Mouse (Mus musculus): ENCODE data around the gene Itih5. TPM values are rescaled to one million over a fixed set of nuclear protein-coding genes. Genes with fewer than 3 reads are reported as not detected.

The Itih5 gene
- polyA plus RNA-seq, 1 experiment from 2014 or later: 7.2 TPM

DNA sequence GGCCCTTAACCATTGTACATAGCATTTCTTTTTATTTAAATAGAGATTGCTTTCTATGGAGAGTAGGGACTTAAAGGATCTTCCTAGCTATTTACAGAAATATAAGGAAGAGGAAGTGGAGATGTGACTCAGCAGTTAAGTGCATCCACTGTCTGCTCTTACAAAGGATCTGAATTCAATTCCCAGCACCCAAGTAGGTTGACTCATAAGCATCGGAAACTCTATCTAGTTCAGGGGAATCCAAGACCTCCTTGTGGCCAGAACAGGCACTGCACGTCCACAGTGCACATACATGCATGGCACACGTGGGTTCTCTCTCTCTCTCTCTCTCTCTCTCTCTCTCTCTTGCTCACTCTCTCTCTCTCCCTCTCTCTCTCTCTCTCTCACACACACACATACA is 41.8 kb downstream of the Itih5 start:
- Histone ChIP-seq H3K9me3 (no peaks in the 10 kb centered on the region), H3K36me3 (no peaks in the 10 kb centered on the region), H3K27me3 (no peaks in the 10 kb centered on the region), H3K27ac (no peak overlapping the region), H3K4me2 (no peak overlapping the region), H3K4me1 (replicated peaks) (no peaks in the 10 kb centered on the region), H3K4me3 (no peak overlapping the region), H3K9ac (no peak overlapping the region)
- WGBS: 84% methylated on average over 3 of the region's 3 CpGs
- no peak for ATAC-seq (ENCODE audit: low FRiP score)

DNA sequence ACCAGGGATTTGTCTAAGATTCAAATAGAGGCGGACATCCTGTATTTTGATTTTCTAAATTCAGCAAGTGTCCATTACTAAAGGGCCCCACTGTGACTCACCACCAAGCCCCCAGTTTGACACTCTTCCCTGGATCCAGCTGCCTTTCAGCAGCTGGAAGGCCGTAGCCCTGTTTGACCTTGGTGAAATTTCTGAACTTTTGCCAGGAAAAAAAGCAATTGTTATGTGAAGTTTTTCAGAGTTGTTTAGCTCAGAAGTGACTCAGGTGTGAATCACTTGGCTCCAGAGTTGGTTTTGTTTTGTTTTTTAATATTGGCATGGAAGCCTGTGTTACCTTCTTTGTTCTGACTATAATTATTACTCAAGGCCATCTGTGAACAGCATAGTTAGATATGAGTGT is 46.0 kb downstream of the Itih5 start:
- Histone ChIP-seq H3K4me1 (replicated peaks) (no peaks in the 10 kb centered on the region), H3K27me3 (no peaks in the 10 kb centered on the region), H3K4me3 (no peak overlapping the region), H3K4me2 (no peak overlapping the region), H3K27ac (no peak overlapping the region), H3K9me3 (no peaks in the 10 kb centered on the region), H3K36me3 (no peaks in the 10 kb centered on the region), H3K9ac (no peak overlapping the region)
- ATAC-seq (ENCODE audit: low FRiP score): no peak
- 84% methylated on average over 2 of the region's 2 CpGs for WGBS

DNA sequence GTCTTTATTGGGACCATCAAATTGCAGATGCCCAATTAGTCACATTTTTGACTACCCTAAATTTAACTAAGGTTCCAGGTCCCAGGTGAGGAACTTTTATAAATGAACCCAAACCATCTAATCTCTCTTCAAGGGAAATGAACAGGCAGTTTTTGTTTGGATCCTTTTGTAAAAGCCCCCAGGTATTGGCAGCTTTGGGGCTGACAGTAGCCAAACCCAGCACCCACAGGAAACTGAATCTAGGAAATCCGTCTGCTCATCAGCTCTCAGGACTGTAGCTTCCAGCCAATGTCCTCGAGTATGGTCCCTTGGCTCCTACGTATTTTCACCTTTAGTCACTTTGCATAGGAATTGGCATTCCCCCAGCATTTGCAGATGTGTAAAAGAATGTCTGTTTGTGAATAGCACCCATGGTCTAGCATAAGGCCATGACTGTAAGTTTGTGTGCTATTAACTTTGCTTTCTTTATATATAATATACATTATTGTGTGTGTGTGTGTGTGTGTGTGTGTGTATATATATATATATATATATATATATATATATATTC is 47.4 kb downstream of the Itih5 start:
- Histone ChIP-seq H3K4me2 (no peak overlapping the region), H3K9ac (no peak overlapping the region), H3K4me1 (replicated peaks) (no peaks in the 10 kb centered on the region), H3K4me3 (no peak overlapping the region), H3K9me3 (no peaks in the 10 kb centered on the region), H3K27me3 (no peaks in the 10 kb centered on the region), H3K27ac (no peak overlapping the region), H3K36me3 (no peaks in the 10 kb centered on the region)
- ATAC-seq (ENCODE audit: low FRiP score): no peak
- 73% methylated on average over 3 of the region's 3 CpGs for WGBS

DNA sequence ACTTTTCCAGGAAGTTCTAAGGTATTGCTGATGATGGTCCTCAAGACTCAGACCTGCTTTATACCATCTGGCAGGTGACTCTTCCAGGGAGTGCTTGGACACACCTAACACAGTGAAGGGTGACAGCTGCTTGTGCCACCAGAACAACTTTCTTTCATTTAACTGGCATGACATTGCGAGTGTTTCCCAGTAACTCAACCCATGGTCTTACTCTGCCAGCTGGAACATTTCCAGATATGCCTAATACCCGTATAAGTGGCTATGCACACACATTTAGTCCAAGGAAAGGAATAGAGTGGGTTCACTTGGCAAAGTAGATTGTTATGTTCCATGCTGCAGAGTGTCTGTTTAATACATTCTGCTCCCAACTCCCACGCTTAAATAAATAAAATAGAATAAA is 50.9 kb downstream of the Itih5 start:
- no peak overlapping the region for H3K4me2 ChIP-seq
- H3K4me3 ChIP-seq: no peak overlapping the region
- no peaks in the 10 kb centered on the region for H3K9me3 ChIP-seq
- H3K9ac ChIP-seq: no peak overlapping the region
- H3K27me3 ChIP-seq: no peaks in the 10 kb centered on the region
- WGBS: 78% methylated on average over 3 of the region's 3 CpGs
- H3K4me1 ChIP-seq (replicated peaks): no peaks in the 10 kb centered on the region
- H3K36me3 ChIP-seq: no peaks in the 10 kb centered on the region
- H3K27ac ChIP-seq: no peak overlapping the region
- no peak for ATAC-seq (ENCODE audit: low FRiP score)

DNA sequence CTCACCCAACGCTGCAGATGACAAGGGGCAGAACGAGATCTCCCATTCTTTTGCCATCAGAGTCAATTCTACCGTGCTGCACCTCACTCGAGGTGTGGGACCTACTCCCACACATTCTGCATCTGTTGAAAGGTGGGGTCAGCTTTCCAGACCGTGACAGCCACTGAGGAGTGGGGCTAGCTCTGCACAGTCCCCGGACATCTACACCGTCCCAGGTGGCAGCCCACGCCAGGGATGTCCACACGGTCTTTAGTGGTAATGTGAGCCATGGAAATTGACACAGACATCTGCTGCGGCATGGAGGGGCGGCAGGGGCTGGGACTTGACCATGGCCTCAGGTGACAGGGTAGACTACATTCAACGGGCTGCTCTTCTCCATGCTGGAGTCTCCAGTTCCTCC is 60.1 kb downstream of the Itih5 start:
- Histone ChIP-seq H3K36me3 (no peaks in the 10 kb centered on the region), H3K9ac (no peak overlapping the region), H3K27me3 (no peaks in the 10 kb centered on the region), H3K4me2 (no peak overlapping the region), H3K27ac (no peak overlapping the region), H3K4me3 (no peak overlapping the region), H3K4me1 (replicated peaks) (peaks cover 12% of the 10 kb centered on the region; the same call in 1 of the 2 replicates), H3K9me3 (no peaks in the 10 kb centered on the region)
- ATAC-seq (ENCODE audit: low FRiP score): no peak
- WGBS: 87% methylated on average over 12 of the region's 12 CpGs

DNA sequence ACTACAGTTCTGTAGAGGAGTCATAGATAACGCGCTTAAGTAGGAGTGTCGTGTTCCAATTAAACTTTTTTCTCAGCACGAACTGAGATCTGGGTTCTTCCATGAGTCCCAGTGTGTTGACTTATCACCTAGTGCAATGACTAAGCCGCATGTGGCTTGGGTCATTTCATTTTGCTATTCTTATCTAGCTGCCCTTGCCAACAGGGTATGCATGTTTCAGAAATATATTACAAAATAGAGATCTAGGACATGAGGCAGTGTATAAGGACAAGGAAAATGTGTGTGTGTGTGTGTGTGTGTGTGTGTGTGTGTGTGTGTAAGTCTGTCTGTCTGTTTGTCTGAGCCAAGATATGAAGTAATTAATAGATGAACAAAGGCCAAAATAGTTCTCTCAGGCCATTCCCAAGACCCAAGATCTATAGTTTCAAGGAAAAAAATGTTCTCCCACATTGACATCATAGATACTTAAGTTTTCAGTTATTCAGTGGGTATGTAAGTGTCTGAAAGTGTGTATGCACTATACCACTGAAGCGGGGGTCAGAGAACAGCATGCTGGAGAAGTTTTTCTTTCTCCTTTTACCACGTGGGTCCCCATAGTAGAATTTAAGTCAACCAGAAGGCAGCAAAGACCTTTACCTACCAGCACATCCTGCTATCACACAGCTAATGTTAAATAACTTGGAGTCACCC is 62.6 kb downstream of the Itih5 start:
- Histone ChIP-seq H3K9ac (no peak overlapping the region), H3K9me3 (no peaks in the 10 kb centered on the region), H3K36me3 (no peaks in the 10 kb centered on the region), H3K4me1 (replicated peaks) (peaks cover 12% of the 10 kb centered on the region; the same call in 1 of the 2 replicates), H3K4me3 (no peak overlapping the region), H3K27me3 (no peaks in the 10 kb centered on the region), H3K27ac (no peak overlapping the region), H3K4me2 (no peak overlapping the region)
- ATAC-seq (ENCODE audit: low FRiP score): peak; percentile 50
- WGBS: 84% methylated on average over 7 of the region's 7 CpGs

DNA sequence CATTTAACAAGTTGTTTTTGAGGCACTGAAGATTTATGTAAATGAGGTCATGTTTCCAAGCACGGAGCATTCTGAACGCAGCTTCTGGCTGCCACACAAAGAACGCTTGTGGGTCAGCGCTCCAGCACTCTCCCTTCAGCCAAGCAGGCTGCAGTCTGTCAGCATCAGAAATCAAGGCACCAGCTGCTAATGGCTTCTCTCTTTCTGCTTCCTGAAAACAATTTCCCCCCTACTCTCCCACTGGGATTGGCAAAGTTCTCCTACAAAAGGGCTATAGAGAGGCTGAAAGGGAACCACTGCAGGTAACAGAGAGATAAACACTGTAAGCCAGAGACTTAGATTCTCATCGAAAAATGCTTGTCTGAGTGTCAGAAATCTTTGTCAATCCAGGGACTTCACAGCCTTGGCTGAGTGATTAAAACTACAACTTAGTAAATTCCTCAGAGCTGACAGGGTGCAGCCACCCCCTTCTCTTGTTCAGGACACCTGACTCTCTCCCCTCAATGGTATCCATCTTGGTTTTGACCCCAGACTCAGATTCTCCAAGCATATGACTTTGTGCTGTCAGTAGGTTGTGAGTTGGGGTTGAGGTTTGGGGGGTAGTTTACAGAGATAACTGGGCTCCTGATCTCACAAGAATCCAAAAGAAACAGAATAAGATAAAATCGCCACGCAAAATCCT is 63.3 kb downstream of the Itih5 start:
- Histone ChIP-seq H3K27ac (peak overlapping the region; percentile 55), H3K9me3 (no peaks in the 10 kb centered on the region), H3K4me3 (no peak overlapping the region), H3K4me2 (no peak overlapping the region), H3K4me1 (replicated peaks) (peaks cover 12% of the 10 kb centered on the region; the same call in 1 of the 2 replicates), H3K9ac (no peak overlapping the region), H3K36me3 (no peaks in the 10 kb centered on the region), H3K27me3 (no peaks in the 10 kb centered on the region)
- 32% methylated on average over 7 of the region's 7 CpGs for WGBS
- ATAC-seq (ENCODE audit: low FRiP score): peak; percentile 88

DNA sequence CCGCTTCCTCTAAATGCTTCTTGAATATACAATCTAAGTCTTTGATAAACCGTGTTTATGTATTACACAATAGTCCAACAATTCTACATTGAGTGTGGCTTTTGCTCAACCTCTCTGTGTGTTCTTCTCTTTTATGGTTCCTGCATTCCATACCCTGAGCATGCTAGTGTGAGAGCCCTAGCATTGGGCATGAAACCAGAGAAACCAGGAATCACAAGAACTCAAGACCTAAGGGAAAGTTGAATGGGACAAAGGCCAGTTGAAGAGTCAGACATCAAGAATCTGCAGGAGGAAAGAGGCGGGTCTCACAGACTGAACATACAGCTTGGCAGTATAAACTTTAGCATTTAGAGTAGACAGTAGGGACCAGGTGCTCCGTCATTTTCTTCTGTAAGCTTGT is 68.5 kb downstream of the Itih5 start:
- Histone ChIP-seq H3K36me3 (no peaks in the 10 kb centered on the region), H3K27me3 (no peaks in the 10 kb centered on the region), H3K27ac (no peak overlapping the region), H3K4me1 (replicated peaks) (0 out of 2 replicates have a peak, but pooled peaks cover 4% of the 10 kb centered on the region), H3K9ac (no peak overlapping the region), H3K4me2 (no peak overlapping the region), H3K9me3 (no peaks in the 10 kb centered on the region), H3K4me3 (no peak overlapping the region)
- 91% methylated on average over 4 of the region's 4 CpGs for WGBS
- ATAC-seq (ENCODE audit: low FRiP score): no peak

DNA sequence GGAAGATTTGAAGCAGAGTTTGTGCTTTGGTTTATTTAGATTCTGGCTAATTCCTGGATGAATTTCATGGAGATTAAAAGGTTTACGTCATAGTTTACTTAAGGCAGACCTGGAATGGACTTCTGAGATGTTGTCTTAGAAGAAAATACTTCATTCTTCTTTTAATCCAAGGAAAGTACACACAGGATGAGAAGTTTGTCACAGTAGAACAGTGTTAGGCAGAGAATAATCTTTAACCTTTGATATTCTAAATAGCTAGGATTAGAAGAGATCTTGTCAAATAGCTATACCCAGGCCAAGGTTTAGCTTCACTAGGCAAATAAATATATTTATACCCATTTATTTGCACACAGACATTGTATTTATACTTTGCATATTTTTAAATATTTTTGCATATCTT is 73.5 kb downstream of the Itih5 start:
- WGBS: 92% methylated on average over 1 of the region's 1 CpGs
- Histone ChIP-seq H3K4me3 (no peak overlapping the region), H3K27ac (no peak overlapping the region), H3K27me3 (no peaks in the 10 kb centered on the region), H3K4me1 (replicated peaks) (no peaks in the 10 kb centered on the region), H3K9ac (no peak overlapping the region), H3K4me2 (no peak overlapping the region), H3K9me3 (no peaks in the 10 kb centered on the region), H3K36me3 (no peaks in the 10 kb centered on the region)
- no peak for ATAC-seq (ENCODE audit: low FRiP score)

DNA sequence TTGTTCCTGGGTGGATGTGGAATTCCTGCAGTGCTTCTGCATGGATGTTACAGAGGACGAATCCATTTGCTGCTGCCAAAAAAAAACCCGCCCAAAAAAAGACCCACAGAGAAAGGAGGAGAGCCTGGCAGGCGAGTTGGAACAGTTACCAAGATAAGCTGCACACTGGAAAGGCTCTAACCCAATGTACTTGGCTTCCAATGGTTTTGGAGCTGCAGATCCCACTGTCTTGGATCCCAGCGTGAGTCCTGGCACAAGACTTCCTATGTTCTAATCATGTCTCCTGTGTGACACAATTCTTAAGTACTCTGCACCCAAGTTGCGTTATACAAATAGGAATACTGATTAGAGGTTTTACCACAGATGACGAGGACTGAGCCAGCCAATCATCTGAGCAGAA is 78.6 kb downstream of the Itih5 start:
- no peaks in the 10 kb centered on the region for H3K36me3 ChIP-seq
- ATAC-seq (ENCODE audit: low FRiP score): no peak

DNA sequence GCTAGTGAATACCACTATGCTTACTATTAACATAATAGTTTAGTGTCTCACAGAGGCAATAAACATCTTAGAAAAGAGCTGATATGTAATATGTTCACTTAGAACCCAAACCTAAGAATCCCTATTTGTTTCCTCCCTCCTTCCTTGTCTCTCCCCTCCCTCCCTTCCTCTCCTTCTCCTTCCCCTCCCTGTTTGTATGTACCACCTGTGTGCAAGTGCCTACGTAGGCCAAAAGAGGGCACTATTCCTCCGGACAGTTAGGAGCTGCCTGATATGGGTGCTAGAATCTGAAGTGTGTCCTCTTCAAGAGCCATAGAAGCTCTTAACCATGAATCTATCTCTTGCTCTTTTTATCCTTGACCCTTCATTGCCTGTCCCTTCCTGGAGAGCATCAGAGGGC is 83.2 kb downstream of the Itih5 start:
- Histone ChIP-seq H3K4me3 (no peak overlapping the region), H3K27me3 (no peaks in the 10 kb centered on the region), H3K4me2 (no peak overlapping the region), H3K27ac (no peak overlapping the region), H3K9ac (no peak overlapping the region), H3K4me1 (replicated peaks) (no peaks in the 10 kb centered on the region), H3K36me3 (no peaks in the 10 kb centered on the region), H3K9me3 (no peaks in the 10 kb centered on the region)
- WGBS: 92% methylated on average over 2 of the region's 2 CpGs
- no peak for ATAC-seq (ENCODE audit: low FRiP score)

More for the DNA sequence above, 78.6 kb downstream of the Itih5 start:
- Histone ChIP-seq H3K4me2 (no peak overlapping the region), H3K4me1 (replicated peaks) (no peaks in the 10 kb centered on the region), H3K9ac (no peak overlapping the region), H3K4me3 (no peak overlapping the region), H3K27ac (no peak overlapping the region), H3K27me3 (no peaks in the 10 kb centered on the region), H3K9me3 (no peaks in the 10 kb centered on the region)
- 79% methylated on average over 6 of the region's 6 CpGs for WGBS

DNA sequence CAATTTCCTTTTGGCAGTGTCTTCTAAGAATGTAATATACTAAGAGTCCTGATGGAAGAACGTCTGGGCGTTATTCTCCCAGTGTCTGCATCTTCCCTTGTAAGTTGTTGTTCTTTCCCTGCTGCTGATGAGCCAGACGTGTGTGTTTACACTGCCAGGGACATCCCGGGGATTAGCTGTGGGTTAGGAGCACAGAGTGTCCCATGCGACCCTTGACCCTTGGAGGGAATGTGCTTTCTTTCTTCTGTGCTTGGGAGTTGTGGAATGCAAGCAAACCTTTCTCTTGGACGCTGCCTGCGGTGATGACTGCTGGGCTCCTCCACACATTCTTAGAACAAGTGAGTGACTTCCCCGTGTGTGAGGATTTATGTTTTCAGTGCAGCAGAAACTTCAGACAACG is 89.6 kb downstream of the Itih5 start:
- 6% methylated on average over 9 of the region's 9 CpGs for WGBS
- no peak for ATAC-seq (ENCODE audit: low FRiP score)

More for the DNA sequence above, 89.6 kb downstream of the Itih5 start:
- Histone ChIP-seq H3K4me2 (no peak overlapping the region), H3K4me1 (replicated peaks) (0 out of 2 replicates have a peak, but pooled peaks cover 5% of the 10 kb centered on the region), H3K9me3 (no peaks in the 10 kb centered on the region; the same call in 1 of the 2 replicates), H3K4me3 (no peak overlapping the region), H3K27ac (no peak overlapping the region), H3K27me3 (no peaks in the 10 kb centered on the region), H3K9ac (no peak overlapping the region), H3K36me3 (no peaks in the 10 kb centered on the region)
